Mouse (Mus musculus) erythroblast, embryonic 14.5 days (primary cell): Measurements from ENCODE around the gene Nthl1.

ENCODE experiments used
- GATA1 ChIP-seq: IDR thresholded peaks from 2 replicates; pipeline ENCODE4 v1.6.1; 2012; ENCODE audit warnings: low read length, inconsistent platforms, mixed read lengths
- TAL1 ChIP-seq: IDR thresholded peaks from 3 replicates; pipeline ENCODE4 v1.6.1; 2012; ENCODE audit warnings: low read length, inconsistent platforms, mixed read lengths

- TF ChIP-seq TAL1 (no peak), GATA1 (no peak)
These were observed 36.4 kb upstream of the Nthl1 start for GRCm38 (mm10) chr17:24596073-24596466.
